Mouse (Mus musculus): Measurements from ENCODE around the gene Fignl2. TPM values are rescaled to one million over a fixed set of nuclear protein-coding genes. Genes with fewer than 3 reads are reported as not detected.

Gene Fignl2
- total RNA-seq, 1 experiment from 2014 or later = not detected

- no peak for ATAC-seq (replicated peaks in 1 of 2; ENCODE audit: insufficient read depth in 1 of 2, low FRiP score in 2 of 2, low TSS enrichment in 1 of 2, low read depth in 1 of 2, poor library complexity in 2 of 2, severe bottlenecking in 2 of 2)
These were observed 2.0 kb downstream of the Fignl2 start for GRCm38 (mm10) chr15:101076071-101077000.

GRCm38 (mm10) chr15:101075656-101076055 is 2.7 kb downstream of the Fignl2 start:
- no peak for ATAC-seq (replicated peaks in 1 of 2; ENCODE audit: insufficient read depth in 1 of 2, low FRiP score in 2 of 2, low TSS enrichment in 1 of 2, low read depth in 1 of 2, poor library complexity in 2 of 2, severe bottlenecking in 2 of 2)

GRCm38 (mm10) chr15:101075150-101075549 is 3.2 kb downstream of the Fignl2 start:
- ATAC-seq (replicated peaks in 1 of 2; ENCODE audit: insufficient read depth in 1 of 2, low FRiP score in 2 of 2, low TSS enrichment in 1 of 2, low read depth in 1 of 2, poor library complexity in 2 of 2, severe bottlenecking in 2 of 2) = no peak

- no peak for ATAC-seq (replicated peaks in 1 of 2; ENCODE audit: insufficient read depth in 1 of 2, low FRiP score in 2 of 2, low TSS enrichment in 1 of 2, low read depth in 1 of 2, poor library complexity in 2 of 2, severe bottlenecking in 2 of 2)
These were observed 4.3 kb downstream of the Fignl2 start for GRCm38 (mm10) chr15:101074067-101074466.

- ATAC-seq (replicated peaks in 1 of 2; ENCODE audit: insufficient read depth in 1 of 2, low FRiP score in 2 of 2, low TSS enrichment in 1 of 2, low read depth in 1 of 2, poor library complexity in 2 of 2, severe bottlenecking in 2 of 2) = no peak
These were observed 5.6 kb downstream of the Fignl2 start for GRCm38 (mm10) chr15:101072736-101073135.

- ATAC-seq (replicated peaks in 1 of 2; ENCODE audit: insufficient read depth in 1 of 2, low FRiP score in 2 of 2, low TSS enrichment in 1 of 2, low read depth in 1 of 2, poor library complexity in 2 of 2, severe bottlenecking in 2 of 2) = no peak
These were observed 7.6 kb downstream of the Fignl2 start for GRCm38 (mm10) chr15:101070762-101071161.

GRCm38 (mm10) chr15:101069641-101070190 is 8.7 kb downstream of the Fignl2 start:
- no peak for ATAC-seq (replicated peaks in 1 of 2; ENCODE audit: insufficient read depth in 1 of 2, low FRiP score in 2 of 2, low TSS enrichment in 1 of 2, low read depth in 1 of 2, poor library complexity in 2 of 2, severe bottlenecking in 2 of 2)

GRCm38 (mm10) chr15:101068671-101069070 is 9.7 kb downstream of the Fignl2 start:
- ATAC-seq (replicated peaks in 1 of 2; ENCODE audit: insufficient read depth in 1 of 2, low FRiP score in 2 of 2, low TSS enrichment in 1 of 2, low read depth in 1 of 2, poor library complexity in 2 of 2, severe bottlenecking in 2 of 2) = no peak

GRCm38 (mm10) chr15:101068029-101068428 is 10.3 kb downstream of the Fignl2 start:
- no peak for ATAC-seq (replicated peaks in 1 of 2; ENCODE audit: insufficient read depth in 1 of 2, low FRiP score in 2 of 2, low TSS enrichment in 1 of 2, low read depth in 1 of 2, poor library complexity in 2 of 2, severe bottlenecking in 2 of 2)

GRCm38 (mm10) chr15:101066920-101067696 is 11.3 kb downstream of the Fignl2 start:
- ATAC-seq (replicated peaks in 1 of 2; ENCODE audit: insufficient read depth in 1 of 2, low FRiP score in 2 of 2, low TSS enrichment in 1 of 2, low read depth in 1 of 2, poor library complexity in 2 of 2, severe bottlenecking in 2 of 2) = no peak

GRCm38 (mm10) chr15:101066364-101066847 is 12.0 kb downstream of the Fignl2 start:
- no peak for ATAC-seq (replicated peaks in 1 of 2; ENCODE audit: insufficient read depth in 1 of 2, low FRiP score in 2 of 2, low TSS enrichment in 1 of 2, low read depth in 1 of 2, poor library complexity in 2 of 2, severe bottlenecking in 2 of 2)

GRCm38 (mm10) chr15:101065069-101065468 is 13.3 kb downstream of the Fignl2 start:
- no peak for ATAC-seq (replicated peaks in 1 of 2; ENCODE audit: insufficient read depth in 1 of 2, low FRiP score in 2 of 2, low TSS enrichment in 1 of 2, low read depth in 1 of 2, poor library complexity in 2 of 2, severe bottlenecking in 2 of 2)

GRCm38 (mm10) chr15:101060280-101060852 is 18.0 kb downstream of the Fignl2 start:
- no peak for ATAC-seq (replicated peaks in 1 of 2; ENCODE audit: insufficient read depth in 1 of 2, low FRiP score in 2 of 2, low TSS enrichment in 1 of 2, low read depth in 1 of 2, poor library complexity in 2 of 2, severe bottlenecking in 2 of 2)

GRCm38 (mm10) chr15:101059570-101060279 is 18.6 kb downstream of the Fignl2 start:
- no peak for ATAC-seq (replicated peaks in 1 of 2; ENCODE audit: insufficient read depth in 1 of 2, low FRiP score in 2 of 2, low TSS enrichment in 1 of 2, low read depth in 1 of 2, poor library complexity in 2 of 2, severe bottlenecking in 2 of 2)

GRCm38 (mm10) chr15:101056225-101056624 is 22.1 kb downstream of the Fignl2 start:
- ATAC-seq (replicated peaks in 1 of 2; ENCODE audit: insufficient read depth in 1 of 2, low FRiP score in 2 of 2, low TSS enrichment in 1 of 2, low read depth in 1 of 2, poor library complexity in 2 of 2, severe bottlenecking in 2 of 2) = peak; percentile 69 to 76; a peak in 3 of 4 replicates

- no peak for ATAC-seq (replicated peaks in 1 of 2; ENCODE audit: insufficient read depth in 1 of 2, low FRiP score in 2 of 2, low TSS enrichment in 1 of 2, low read depth in 1 of 2, poor library complexity in 2 of 2, severe bottlenecking in 2 of 2)
These were observed 23.8 kb downstream of the Fignl2 start for GRCm38 (mm10) chr15:101054541-101054940.

Measured in hematopoietic stem cell, adult 5-6 weeks (primary cell).